Mouse (Mus musculus): Measurements from ENCODE around the gene Oxnad1. TPM values are rescaled to one million over a fixed set of nuclear protein-coding genes. Genes with fewer than 3 reads are reported as not detected.

Gene Oxnad1
- 1 to 10 TPM; 2.4 to 8.7 TPM for total RNA-seq (2023)

GRCm38 (mm10) chr14:32084761-32085485 is at the start of gene Oxnad1:
Gene Oxnad1, plus strand, starts transcription at chr14:32085374.

GRCm38 (mm10) chr14:32085486-32086201 is 470 bp downstream of the Oxnad1 start, which contains the start of gene Dph3:
Gene Dph3, minus strand, starts transcription at chr14:32085729.

GRCm38 (mm10) chr14:32141723-32142122 is 56.5 kb downstream of the Oxnad1 start, which contains the start of gene Msmb:
Gene Msmb, plus strand, starts transcription at chr14:32142023.

Other genes starting within 250 kb of the Oxnad1 start
- gene Galnt15, start 56.4 kb upstream of the Oxnad1 start, total RNA-seq (2023) = under 1 TPM; 0.12 to 0.13 TPM
- gene Dph3, start 355 bp downstream of the Oxnad1 start, total RNA-seq (2023) = 10 to 100 TPM; 56.0 to 69.0 TPM
- gene Msmb, start 56.6 kb downstream of the Oxnad1 start, total RNA-seq (2023) = not detected
- gene Ncoa4, start 74.5 kb downstream of the Oxnad1 start, total RNA-seq (2023) = 100 to 1,000 TPM; 132 to 150 TPM
- 10 to 100 TPM; 64.0 to 74.5 TPM for gene Timm23, start 116.5 kb downstream of the Oxnad1 start, total RNA-seq (2023)
- 10 to 100 TPM; 37.2 to 37.8 TPM for gene Parg, start 116.6 kb downstream of the Oxnad1 start, total RNA-seq (2023)
- not detected for gene Ogdhl, start 236.6 kb downstream of the Oxnad1 start, total RNA-seq (2023)

Measured in monocyte, adult 59 days (primary cell).